Mouse (Mus musculus) brain, embryonic 14.5 days (tissue): ENCODE measurements around the gene Gm10031.

ENCODE experiments used
- CTCF ChIP-seq: fragments of 200-500 bp; IDR thresholded peaks from 2 replicates; pipeline ENCODE4 v1.5.1; 2012; ENCODE audit warnings: inconsistent platforms, mild to moderate bottlenecking, moderate library complexity, borderline replicate concordance; ENCODE audit not compliant: insufficient read depth, insufficient read length; ENCODE audit errors: extremely low read depth
- POLR2A ChIP-seq: fragments of 200-500 bp; IDR thresholded peaks from 2 replicates; pipeline ENCODE4 v1.6.1; 2012; ENCODE audit warnings: mild to moderate bottlenecking, inconsistent platforms, borderline replicate concordance; ENCODE audit not compliant: poor library complexity, insufficient read depth, insufficient read length, severe bottlenecking; ENCODE audit errors: extremely low read depth

DNA sequence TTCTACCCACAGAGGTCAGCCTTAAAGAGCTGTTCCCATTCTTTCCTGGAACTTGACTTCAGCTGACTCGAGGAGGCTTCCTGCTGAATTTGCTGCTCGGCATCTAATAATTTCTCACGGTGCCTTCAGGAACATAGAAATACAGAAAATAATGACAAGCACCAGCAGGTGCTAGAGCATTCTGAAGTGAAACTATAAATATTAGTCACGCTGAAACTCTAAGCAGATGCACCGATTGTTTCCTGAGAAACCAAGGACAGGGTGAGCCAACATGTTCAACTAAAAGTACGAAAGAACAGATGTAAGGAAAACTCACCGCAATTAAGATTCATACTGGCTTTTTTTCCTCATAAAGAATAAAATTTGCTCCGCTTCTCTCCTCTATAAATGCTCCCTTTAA, 28.8 kb upstream of the Gm10031 start:
- TF ChIP-seq CTCF (no peak), POLR2A (no peak)
